Mouse (Mus musculus) left cerebral cortex, adult 8-10 months (tissue): ENCODE data around the gene Il12b. TPM values are rescaled to one million over a fixed set of nuclear protein-coding genes. Genes with fewer than 3 reads are reported as not detected.

Experiments used
- DNase-seq, 2 experiments: peaks; one replicate each; pipeline ENCODE4 v3.0.0; 2022; ENCODE audit warnings: low spot score in 2 of 2
- total RNA-seq, 4 experiments: library from RNA; stranded (reverse); gene quantifications; 2 replicates each; pipeline ENCODE4 v1.2.4; 2022

Gene Il12b
- total RNA-seq, result not detected

DNA sequence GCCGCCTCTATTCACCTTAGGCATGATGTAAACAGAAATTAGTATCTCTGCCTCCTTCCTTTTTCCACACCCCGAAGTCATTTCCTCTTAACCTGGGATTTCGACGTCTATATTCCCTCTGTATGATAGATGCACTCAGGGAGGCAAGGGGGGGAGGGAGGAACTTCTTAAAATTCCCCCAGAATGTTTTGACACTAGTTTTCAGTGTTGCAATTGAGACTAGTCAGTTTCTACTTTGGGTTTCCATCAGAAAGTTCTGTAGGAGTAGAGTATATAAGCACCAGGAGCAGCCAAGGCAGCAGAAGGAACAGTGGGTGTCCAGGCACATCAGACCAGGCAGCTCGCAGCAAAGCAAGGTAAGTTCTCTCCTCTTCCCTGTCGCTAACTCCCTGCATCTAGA lies at the start of gene Il12b:
Gene Il12b, plus strand, starts transcription at position 301 of the 400 bp plus-strand sequence.
- no peak for DNase-seq

DNA sequence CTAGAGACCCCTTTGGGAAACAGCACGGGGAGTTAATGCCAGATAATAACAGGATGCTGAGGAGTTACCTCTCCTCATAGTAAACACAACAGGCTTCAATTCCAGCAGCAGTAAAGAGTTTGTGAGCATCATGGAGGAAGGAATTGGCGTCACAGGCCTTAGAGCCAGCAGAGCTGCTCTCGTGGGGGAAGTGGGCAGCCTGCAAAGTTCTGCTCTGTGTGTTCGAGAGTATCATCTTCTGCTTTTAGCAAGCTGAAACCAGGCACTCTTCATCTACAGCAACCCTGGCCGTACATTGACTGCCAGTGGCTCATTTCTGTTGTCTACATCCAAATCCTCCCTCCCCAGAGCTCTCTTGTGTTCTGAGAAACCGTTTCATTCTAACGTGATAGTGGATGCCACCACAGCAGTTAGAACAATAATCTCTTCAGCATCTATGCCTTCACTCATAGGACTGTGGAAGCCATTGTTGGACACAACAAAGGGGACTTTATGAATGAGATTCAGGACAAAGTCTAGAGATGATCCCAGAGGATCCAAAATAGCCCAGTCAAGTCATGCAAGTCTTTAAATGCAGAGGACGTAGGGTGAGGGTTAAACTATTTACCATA lies 44.9 kb upstream of the Il12b start:
- DNase-seq, result no peak

DNA sequence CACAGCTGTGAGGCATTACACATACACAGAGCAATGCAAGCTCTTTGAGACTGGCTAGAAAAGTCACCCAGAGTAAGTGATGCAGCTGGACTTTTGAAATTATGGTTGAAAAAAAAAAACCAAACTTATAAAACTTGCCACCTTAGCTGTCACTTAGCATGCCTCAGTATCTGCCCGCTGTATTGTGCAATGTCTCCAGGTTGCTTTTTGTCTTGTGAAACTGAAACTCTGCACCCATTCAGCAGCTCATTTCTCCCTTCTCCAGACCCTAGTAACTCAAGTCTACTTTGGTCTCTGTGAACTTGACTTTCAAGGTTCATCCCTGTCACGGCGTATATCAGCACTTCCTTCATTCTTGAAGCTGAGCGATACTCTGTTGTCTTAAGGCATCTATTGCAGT lies 43.7 kb upstream of the Il12b start:
- no peak for DNase-seq

DNA sequence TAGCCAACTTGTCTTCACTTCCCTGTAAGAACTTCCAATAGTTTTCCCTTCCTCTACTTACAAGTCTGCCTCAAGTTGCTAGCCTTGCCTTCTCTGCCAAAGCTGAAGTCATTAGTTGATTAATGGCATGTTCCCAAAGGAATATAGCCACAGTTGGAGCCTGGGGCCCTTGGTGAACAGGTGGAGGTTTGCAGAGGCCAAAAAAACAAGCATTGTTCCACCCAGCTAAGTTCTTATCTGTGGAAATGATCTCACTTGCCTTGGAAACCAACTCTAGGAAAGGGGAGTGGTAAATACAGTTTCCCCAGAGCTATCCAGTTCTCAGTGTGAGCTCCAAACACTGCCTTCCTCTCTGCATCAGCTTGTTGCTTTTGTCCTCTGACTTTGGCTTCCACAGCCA lies 35.3 kb upstream of the Il12b start:
- DNase-seq, result no peak

DNA sequence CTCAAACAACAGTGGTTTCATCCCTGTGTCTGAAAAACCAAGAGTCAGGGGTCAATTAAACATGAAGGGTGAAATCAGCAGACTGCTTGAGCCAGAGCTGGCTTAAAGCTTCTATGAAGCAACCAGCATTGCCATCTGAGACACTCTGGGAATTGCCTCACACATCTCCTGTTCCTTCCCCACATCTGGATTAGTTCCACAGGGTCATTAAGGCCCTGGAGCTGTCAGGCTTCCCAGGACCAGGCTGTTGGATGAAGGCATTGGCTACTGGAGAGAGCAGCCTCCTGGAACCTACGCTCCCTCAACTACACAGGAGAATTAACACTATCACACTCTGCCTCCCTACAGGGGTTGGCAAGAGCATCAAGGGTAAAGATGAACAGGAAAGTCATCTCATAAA lies 32.2 kb upstream of the Il12b start:
- no peak for DNase-seq

DNA sequence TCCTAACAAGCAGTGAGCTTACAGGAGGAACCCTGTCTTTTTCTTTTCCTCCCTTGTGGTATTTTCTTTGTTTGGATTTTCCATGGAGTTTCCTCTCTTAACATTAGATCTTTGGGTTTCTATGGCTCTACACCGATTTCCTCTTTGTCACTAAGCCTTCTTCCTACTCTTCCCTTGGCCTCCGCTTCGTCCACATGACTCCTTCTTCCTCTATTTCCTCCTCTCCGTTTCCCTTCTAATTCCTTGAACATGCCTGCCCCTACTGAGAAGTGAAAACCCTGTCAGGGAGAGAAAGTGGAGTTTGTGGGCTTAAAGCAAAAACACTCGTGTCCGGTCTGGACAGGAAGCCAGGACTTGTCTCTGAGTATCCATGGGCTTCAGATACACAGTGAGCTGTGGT lies 27.0 kb upstream of the Il12b start:
- no peak for DNase-seq

DNA sequence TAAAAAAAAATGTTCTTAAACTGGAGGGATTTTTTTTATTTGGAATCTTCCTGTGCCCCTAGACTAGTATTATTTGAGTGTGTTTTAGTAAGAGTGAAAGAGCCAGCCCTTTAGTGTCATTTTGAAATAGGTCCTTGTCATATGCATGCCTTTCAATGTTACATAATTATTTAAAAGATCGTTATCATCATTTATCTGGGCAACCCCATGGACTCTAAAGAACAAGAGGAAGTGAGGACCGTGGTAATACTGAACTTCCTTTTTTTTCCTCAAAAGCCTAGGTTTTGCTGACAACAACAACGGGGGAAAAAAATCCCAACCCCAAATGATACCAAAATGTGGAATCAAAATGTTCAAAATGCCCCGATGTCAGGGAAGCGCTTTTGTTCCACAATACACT lies 22.0 kb upstream of the Il12b start:
- no peak for DNase-seq

DNA sequence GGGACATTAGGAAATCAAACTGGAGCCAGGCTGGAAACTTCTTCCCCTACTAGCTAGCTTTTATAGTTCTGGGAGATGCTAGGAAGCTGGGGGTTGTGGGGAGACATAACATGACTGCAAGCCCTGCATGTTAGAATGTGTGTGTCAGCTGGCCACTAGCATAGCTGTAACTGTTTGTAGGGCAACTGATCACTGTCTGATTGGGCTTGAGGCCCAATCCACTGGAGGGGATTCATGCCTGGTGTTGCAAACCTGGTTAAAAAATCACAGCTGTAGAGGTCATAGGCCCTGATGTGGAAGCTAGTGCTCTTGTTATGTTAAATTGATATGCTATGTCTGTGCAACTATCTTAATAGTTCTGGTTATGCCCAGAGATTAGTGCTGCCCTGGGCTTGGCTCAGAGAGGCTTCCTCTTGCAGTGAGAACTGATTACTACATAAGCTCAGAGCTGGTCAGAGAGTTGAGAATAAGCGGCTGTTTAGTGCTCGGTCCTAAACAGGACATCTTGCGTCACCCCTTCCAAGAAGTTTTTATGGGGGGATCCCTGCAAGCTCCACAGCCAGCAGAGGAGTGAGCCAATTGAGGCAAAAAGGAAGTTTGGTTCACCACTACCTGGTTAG lies 19.3 kb upstream of the Il12b start:
- DNase-seq, result no peak

DNA sequence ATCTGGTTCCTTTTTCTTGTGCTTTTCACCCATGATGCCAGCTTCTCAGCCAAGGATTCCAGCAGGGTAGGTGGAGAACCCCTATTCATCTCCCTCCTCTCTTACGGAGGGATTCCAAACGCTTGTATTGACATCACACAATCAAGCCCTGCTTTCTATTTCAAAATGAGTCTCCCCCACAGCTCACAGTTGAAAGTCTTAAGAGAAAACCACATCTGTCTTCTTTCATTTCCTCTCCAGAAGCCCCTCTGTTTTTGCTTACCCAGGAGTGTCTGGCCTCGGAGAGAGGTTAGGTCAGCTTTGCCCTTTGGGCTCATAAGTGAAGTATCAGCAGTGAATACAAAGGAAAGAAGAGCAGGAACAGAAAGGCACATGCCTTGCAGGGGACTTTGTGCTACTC lies 17.7 kb upstream of the Il12b start:
- no peak for DNase-seq

DNA sequence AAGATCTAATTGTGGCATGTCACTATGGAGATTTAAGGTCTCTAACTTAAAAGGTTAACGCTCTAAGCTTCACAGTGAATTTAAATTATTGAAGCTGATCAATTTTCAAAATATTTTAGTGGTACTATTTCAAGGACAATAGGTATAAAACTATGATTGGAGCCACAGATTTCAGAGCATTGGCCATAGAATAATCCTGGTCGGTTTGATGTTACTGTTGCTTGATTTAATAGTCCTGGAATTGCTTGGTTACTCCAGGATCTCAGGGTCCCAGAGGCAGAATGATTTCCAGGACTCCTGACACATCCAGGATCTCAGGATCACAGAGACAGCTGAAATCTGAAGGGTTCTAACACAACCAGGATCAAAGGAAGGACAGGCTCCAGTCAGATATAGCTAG lies 12.8 kb upstream of the Il12b start:
- no peak for DNase-seq

DNA sequence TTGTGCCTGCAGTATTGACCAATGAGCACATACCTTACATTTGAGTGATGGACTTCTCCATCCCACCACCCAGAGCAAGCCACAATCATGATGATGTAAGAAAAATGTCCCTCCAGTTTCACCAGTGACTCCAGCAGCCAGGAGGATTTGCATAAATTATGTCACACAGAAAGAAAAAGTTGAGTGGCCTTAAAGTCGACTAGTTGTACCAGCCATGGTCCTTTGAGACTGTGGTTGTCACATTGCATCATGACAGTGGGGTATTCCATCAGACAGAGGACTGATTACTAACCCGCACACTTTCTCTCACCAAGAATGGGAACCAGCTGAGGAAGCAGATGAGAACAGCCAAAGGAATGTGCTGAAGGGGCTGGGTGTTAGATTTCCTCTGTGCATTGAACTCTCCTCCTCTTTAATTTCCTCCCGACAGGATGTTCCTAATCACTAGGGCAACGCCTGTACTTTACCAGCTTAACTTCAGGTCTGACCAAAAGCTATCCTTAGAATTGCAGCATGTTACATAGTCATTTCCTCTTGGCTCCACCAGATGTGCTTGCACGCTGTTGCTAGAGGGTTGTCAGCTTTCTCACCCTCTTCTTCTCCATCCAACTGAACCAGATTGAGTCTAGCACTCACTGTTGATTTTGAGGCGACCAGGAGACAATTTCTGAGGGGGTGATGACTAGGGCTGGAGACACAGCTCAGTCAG lies 9.7 kb upstream of the Il12b start:
- no peak for DNase-seq

DNA sequence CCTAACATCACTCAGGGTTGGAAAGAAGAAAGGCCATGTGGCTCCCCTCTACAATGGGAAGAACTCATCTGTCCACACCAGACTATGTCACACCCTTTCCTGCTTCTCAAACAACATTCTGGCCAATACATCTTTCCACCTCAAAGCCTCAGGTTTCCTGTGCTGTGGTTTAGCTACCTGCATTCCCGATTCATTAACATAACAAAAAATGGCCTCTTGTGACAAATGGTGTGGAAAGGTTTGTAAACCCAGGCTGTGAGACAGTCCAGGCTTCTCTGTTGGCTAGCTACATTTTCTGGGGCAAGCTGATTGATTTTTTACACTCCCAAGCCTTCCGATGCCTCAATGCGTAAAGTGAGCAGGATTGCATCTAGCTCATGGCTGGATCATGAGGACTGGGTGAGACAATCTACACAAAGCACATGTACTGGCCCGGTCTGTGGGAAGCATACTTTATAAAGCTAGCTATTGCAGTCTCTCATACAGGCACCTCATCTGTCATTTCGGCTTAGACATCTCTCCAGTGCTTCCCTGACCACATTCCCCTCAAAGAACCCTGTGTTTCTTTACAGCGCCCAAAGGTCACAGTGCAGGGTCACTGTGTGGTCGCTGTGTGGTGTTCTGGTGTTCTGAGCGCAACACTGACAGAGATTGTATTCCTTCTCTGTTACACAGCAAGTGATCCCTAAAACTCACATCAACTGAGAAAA lies 6.6 kb upstream of the Il12b start:
- no peak for DNase-seq

DNA sequence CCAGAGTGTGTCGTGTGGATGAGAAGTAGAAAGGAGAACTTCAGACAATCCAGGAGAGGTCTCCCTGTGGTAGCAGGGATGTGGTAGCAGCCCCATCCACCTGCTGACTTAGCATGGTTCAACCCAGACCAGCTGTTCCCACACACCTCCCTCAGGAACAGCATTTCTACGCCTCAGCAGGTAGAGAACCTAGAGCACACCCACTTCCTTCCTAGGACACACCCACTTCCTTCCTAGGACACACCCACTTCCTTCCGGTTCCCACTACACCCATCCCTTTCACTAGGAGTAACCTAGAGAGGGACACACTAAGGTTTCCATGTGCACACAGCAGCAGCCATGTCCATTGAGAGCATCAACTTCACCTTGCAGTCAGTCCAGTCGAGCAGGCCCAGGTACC lies 4.5 kb upstream of the Il12b start:
- DNase-seq, result no peak

DNA sequence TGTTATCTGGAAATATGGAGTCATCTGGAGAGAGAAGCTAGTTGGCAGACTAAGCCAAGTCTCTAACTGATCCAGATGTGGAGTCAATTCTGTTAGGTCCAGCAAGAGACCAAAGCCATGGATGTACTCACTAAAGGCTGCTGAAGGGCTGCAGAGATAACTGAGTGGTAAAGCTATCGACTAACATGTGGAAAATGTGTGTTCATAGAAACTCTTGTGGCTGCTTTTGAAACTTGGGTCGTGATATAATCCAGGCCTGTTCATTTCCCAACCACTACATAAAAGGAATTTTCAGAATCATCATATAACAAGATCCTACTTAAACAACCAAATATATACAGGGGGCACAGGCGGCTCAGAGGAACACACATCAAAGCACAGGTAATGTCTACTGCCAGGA lies 2.3 kb upstream of the Il12b start:
- DNase-seq, result no peak

DNA sequence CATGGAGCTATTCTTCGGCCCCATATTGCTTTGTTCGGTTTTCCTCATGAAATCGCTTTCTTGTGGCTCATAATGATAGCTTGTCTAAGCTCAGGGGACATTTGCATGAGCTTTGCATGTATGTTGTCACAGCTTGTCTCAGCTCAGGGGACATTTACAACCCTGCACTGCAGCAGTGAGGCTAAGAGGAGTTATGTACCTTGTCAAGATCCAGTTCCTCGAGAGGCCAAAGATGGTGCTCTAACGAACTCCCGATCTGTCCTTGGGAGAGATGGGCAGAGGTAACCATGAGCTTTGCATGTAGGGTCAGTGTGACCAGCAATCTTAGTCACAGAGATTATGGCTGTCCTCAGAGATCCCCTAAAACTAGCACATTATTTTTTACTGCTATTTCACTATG lies 1.5 kb upstream of the Il12b start:
- DNase-seq, result no peak

DNA sequence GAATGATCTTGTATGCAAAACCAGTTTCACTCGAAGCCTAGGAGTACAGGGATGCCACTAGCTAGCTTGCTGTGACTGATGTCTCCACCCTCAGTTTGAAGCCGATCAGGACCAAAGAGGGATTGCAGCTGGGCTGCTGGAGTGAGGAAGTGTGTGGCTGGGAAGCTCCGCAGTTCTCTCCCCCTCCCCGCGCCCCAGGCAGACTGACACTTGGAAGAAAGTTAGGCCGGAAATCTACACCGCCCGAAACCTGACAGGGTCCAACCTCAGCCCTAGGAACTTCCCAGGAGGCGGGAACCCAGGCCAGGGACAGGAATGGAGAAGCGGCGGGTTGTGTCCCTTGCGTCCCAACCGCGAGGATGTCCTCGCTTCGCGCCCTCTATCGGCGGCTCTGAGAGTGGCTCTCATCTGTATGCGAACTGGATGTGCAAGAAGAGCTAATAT lies 1.1 kb upstream of the Il12b start:
- DNase-seq, result peak; percentile 5 to 56

DNA sequence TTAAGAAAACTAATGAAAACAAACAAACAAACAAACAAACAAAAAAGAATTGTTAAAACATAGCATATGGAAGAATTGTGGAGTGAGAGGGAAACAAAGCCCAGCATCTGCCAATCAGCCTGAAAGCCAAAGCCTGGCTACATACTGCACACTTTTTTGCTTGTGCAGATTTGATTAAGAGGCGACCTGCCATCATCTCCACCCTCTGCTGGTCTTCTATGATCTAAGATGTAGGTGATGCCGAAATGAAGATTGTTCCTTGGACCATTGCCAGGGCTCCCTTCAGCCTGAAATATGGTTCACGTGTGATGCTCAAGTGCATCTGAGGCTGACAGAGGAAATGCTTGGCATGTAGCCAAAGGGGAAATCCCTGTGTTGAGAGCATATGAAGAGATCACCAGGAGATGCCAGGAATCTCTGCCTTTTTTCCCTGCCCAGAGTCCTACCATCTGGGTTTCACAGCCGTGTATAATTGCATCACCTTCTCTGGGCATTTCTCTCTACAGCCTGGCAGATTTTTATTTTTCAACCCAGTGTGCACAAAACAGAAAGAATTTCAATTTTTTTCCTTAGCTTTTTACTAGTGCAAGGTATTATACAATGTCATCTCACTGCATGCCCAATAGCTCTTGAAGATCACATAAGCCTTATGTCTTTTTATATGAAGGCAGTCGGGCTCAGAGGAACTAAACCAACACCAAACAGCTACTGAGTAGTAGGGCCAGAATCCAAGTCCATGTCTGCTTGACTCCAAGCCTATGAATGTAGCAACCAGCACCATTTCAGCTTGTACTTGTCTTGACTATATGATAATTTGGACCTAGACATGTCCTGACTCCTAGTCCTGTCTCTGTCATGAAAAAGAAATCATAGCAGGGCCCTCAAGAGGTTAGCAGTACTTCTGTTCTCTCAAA lies 2.0 kb downstream of the Il12b start:
- peak in 1 of 2 experiments; percentile 6 for DNase-seq

DNA sequence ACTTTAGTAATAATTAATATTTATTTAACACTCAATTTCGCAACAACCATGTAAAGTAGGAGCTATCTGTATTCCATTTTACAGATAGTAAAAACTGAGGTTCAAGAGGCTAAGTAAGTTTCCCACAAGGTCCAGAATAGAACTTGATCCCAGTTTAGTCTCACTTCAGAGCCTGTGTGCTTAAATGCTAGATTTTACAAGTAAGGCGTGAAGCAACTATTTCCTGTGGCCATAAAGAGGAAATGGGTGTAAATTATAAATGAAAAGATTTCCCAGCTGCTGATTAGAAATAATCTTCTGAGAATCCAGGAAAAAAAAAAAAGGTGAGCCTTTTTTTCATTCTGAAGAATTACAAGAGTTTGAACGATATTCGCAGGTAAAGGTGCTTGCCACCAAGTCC lies 5.2 kb downstream of the Il12b start:
- DNase-seq, result no peak

DNA sequence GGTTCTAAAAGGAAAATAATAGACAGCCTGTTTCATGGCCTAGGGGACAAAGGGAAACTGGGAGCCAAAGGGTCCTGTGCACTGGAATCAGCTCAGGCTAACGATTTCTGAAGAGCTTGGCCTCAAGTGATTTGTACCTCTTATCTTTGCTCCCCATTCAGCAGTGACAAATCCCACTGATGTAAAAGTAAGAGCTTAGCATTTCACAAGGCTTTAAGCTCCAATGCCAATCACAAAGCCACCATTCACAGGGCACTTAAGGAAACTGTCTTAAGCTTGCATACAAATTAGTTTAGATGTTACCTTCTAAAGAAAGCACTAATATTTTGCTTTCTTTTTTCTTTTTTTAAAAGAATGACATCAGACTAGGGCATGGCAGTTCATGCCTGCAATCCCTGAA lies 6.1 kb downstream of the Il12b start:
- no peak for DNase-seq

DNA sequence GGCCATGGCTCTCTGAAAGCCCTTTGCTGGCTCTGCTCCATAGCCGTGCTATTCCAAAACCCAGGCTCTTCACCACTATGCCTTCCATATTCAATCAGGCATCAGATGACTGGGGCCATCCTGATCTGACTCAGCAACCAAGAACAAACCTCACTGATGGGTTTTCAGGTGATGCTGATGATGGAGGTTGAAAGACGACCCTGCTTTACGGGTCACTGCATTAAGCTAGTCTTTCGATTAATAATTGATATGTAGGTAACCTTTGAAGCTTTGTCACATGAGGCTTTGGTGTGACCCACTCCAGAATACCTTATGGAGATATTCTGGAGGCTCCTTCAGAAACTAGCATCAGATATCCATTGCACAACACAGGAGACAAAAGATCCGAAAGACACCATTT lies 6.6 kb downstream of the Il12b start:
- DNase-seq, result no peak

DNA sequence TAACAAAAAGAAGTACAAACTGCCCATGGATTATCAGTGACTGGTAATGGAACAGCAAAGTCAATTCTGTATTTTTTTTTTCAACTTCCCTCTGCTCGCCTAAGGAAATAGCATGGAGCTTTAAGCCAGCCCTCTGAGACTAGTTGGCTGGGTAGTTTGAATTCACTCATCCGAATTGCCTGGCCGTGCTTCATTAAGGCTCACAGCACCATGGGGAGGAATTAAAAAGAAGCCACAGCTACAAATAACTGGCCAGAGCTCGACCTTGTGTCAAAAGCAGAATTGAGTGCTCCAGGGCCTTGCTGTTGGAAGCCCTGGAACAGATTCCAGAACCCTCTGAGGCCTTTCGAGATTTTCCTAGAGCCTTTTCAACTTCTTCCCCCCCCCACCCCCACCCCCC lies 8.8 kb downstream of the Il12b start:
- no peak for DNase-seq
